Mouse (Mus musculus) MEL (cell line): ENCODE data around the gene Ankrd39.

Experiments used
- BHLHE40 ChIP-seq: IDR thresholded peaks from 2 replicates; pipeline ENCODE4 v1.6.1; 2012; ENCODE audit warnings: low read depth, mild to moderate bottlenecking, inconsistent platforms, low read length, improper control_type of control experiment, borderline replicate concordance
- CHD1 ChIP-seq: IDR thresholded peaks from 2 replicates; pipeline ENCODE4 v1.6.1; 2012; ENCODE audit warnings: low read depth, mild to moderate bottlenecking, inconsistent platforms, low read length, improper control_type of control experiment
- CTCF ChIP-seq, 3 experiments: IDR thresholded peaks in 2 of 3; conservative IDR thresholded peaks in 1 of 3; 2 replicates each; pipeline ENCODE4 v1.5.1; 2011 to 2012; ENCODE audit warnings: low read length in 3 of 3, low read depth in 2 of 3, mild to moderate bottlenecking in 2 of 3, improper control_type of control experiment in 1 of 3, inconsistent platforms in 1 of 3, mixed read lengths in 1 of 3, moderate library complexity in 1 of 3; ENCODE audit not compliant: control insufficient read depth in 1 of 3, insufficient read depth in 1 of 3, poor library complexity in 1 of 3, severe bottlenecking in 1 of 3
- GATA1 ChIP-seq: IDR thresholded peaks from 2 replicates; pipeline ENCODE4 v1.6.1; 2011; ENCODE audit warnings: low read depth, low read length, improper control_type of control experiment
- JUND ChIP-seq: IDR thresholded peaks from 2 replicates; pipeline ENCODE4 v1.6.1; 2011; ENCODE audit warnings: low read depth, mild to moderate bottlenecking, improper control_type of control experiment, low read length
- KAT2A ChIP-seq: conservative IDR thresholded peaks from 2 replicates; pipeline ENCODE4 v1.6.1; 2012; ENCODE audit warnings: low read depth, low read length, improper control_type of control experiment, inconsistent platforms
- MAZ ChIP-seq: IDR thresholded peaks from 2 replicates; pipeline ENCODE4 v1.6.1; 2012; ENCODE audit warnings: low read depth, mild to moderate bottlenecking, inconsistent platforms, low read length, improper control_type of control experiment
- NRF1 ChIP-seq: IDR thresholded peaks from 2 replicates; pipeline ENCODE4 v1.6.1; 2014; ENCODE audit warnings: low read depth, mild to moderate bottlenecking, inconsistent platforms, low read length, improper control_type of control experiment, moderate library complexity; ENCODE audit not compliant: poor library complexity, insufficient read depth, severe bottlenecking
- POLR2A ChIP-seq, 2 experiments: IDR thresholded peaks; 2 replicates each; pipeline ENCODE4 v1.6.1; 2011 to 2012; ENCODE audit warnings: low read length in 2 of 2, mild to moderate bottlenecking in 2 of 2, control low read depth in 1 of 2, improper control_type of control experiment in 1 of 2, low read depth in 1 of 2, moderate library complexity in 1 of 2; ENCODE audit not compliant: control insufficient read depth in 1 of 2, insufficient read depth in 1 of 2, poor library complexity in 1 of 2
- RCOR1 ChIP-seq: IDR thresholded peaks from 2 replicates; pipeline ENCODE4 v1.6.1; 2012; ENCODE audit warnings: low read depth, mild to moderate bottlenecking, inconsistent platforms, low read length, improper control_type of control experiment
- USF1 ChIP-seq: IDR thresholded peaks from 2 replicates; pipeline ENCODE4 v1.6.1; 2014; ENCODE audit warnings: low read depth, mild to moderate bottlenecking, inconsistent platforms, low read length, improper control_type of control experiment, moderate library complexity
- ZC3H11A ChIP-seq: IDR thresholded peaks from 2 replicates; pipeline ENCODE4 v1.6.1; 2012; ENCODE audit warnings: low read depth, mild to moderate bottlenecking, inconsistent platforms, low read length, improper control_type of control experiment
- ZKSCAN1 ChIP-seq: IDR thresholded peaks from 2 replicates; pipeline ENCODE4 v1.6.1; 2012; ENCODE audit warnings: low read depth, mild to moderate bottlenecking, inconsistent platforms, low read length, improper control_type of control experiment, moderate library complexity
- ZMIZ1 ChIP-seq: IDR thresholded peaks from 2 replicates; pipeline ENCODE4 v1.6.1; 2012; ENCODE audit warnings: low read depth, mild to moderate bottlenecking, inconsistent platforms, low read length, improper control_type of control experiment, moderate library complexity

GRCm38 (mm10) chr1:36536397-36536728, 10.9 kb downstream of the Ankrd39 start:
- TF ChIP-seq POLR2A (IDR thresholded peaks at IDR 0.05; ENCODE audit: control insufficient read depth in 1 of 2, insufficient read depth in 1 of 2, low read depth in 1 of 2, low read length in 2 of 2, poor library complexity in 1 of 2) (no peak), ZC3H11A (no peak), CTCF (IDR thresholded peaks at IDR 0.05 in 2 of 3, conservative IDR thresholded peaks at IDR 0.05 in 1 of 3; ENCODE audit: control insufficient read depth in 1 of 3, insufficient read depth in 1 of 3, low read depth in 2 of 3, low read length in 3 of 3, poor library complexity in 1 of 3, severe bottlenecking in 1 of 3) (no peak), KAT2A (no peak), ZMIZ1 (no peak), JUND (no peak), BHLHE40 (no peak), USF1 (no peak), CHD1 (no peak), MAZ (no peak), GATA1 (no peak), NRF1 (no peak), ZKSCAN1 (no peak), RCOR1 (no peak)
